Mouse (Mus musculus): Measurements from ENCODE around the gene Foxl2. TPM values are rescaled to one million over a fixed set of nuclear protein-coding genes. Genes with fewer than 3 reads are reported as not detected.
A peak's percentile ranks its signal among the peaks of the same experiment; 100 is the strongest.

The Foxl2 gene
- total and polyA plus RNA-seq, 2 experiments from 2014 or later = 0.22 to 0.70 TPM

- Histone ChIP-seq H3K9ac (replicated peaks; ENCODE audit: low read length, poor library complexity, severe bottlenecking) (0 out of 2 replicates have a peak overlapping the region, but pooled peaks have one; percentile 24), H3K27ac (ENCODE audit: low read depth, low read length) (no peak overlapping the region), H3K9me3 (ENCODE audit: low read length) (no peaks in the 10 kb centered on the region), H3K4me3 (ENCODE audit: low read depth, low read length) (peak overlapping the region; percentile 27), H3K4me1 (ENCODE audit: insufficient read depth, low read length) (no peaks in the 10 kb centered on the region), H3K36me3 (ENCODE audit: insufficient read depth, low read length) (no peaks in the 10 kb centered on the region), H3K27me3 (ENCODE audit: insufficient read depth, low read length) (peaks cover 63% of the 10 kb centered on the region), H3K4me2 (ENCODE audit: low read depth, low read length, poor library complexity, severe bottlenecking) (peak overlapping the region; percentile 45)
- ATAC-seq (ENCODE audit: low FRiP score) = no peak
- DNase-seq (ENCODE audit: low spot score) = no peak
- no peak for TF ChIP-seq CTCF (IDR thresholded peaks at IDR 0.05)
- under 1% methylated on average over 40 of the region's 40 CpGs for WGBS
These were observed 18.0 kb downstream of the Foxl2 start for GRCm38 (mm10) chr9:98973101-98973521.

GRCm38 (mm10) chr9:98973561-98973960 is 18.5 kb downstream of the Foxl2 start:
- Histone ChIP-seq H3K9ac (replicated peaks; ENCODE audit: low read length, poor library complexity, severe bottlenecking) (no peak overlapping the region), H3K9me3 (ENCODE audit: low read length) (no peaks in the 10 kb centered on the region), H3K27ac (ENCODE audit: low read depth, low read length) (no peak overlapping the region), H3K27me3 (ENCODE audit: insufficient read depth, low read length) (peaks cover 63% of the 10 kb centered on the region), H3K4me1 (ENCODE audit: insufficient read depth, low read length) (no peaks in the 10 kb centered on the region), H3K4me2 (ENCODE audit: low read depth, low read length, poor library complexity, severe bottlenecking) (no peak overlapping the region; the same call in 1 of the 2 replicates), H3K36me3 (ENCODE audit: insufficient read depth, low read length) (no peaks in the 10 kb centered on the region), H3K4me3 (ENCODE audit: low read depth, low read length) (peak overlapping the region; percentile 27)
- DNase-seq (ENCODE audit: low spot score) = no peak
- 6% methylated on average over 7 of the region's 7 CpGs for WGBS
- no peak for ATAC-seq (ENCODE audit: low FRiP score)
- TF ChIP-seq CTCF (IDR thresholded peaks at IDR 0.05) = no peak

- Histone ChIP-seq H3K4me2 (ENCODE audit: low read depth, low read length, poor library complexity, severe bottlenecking) (no peak overlapping the region), H3K27ac (ENCODE audit: low read depth, low read length) (no peak overlapping the region), H3K4me3 (ENCODE audit: low read depth, low read length) (no peak overlapping the region), H3K4me1 (ENCODE audit: insufficient read depth, low read length) (no peaks in the 10 kb centered on the region), H3K36me3 (ENCODE audit: insufficient read depth, low read length) (no peaks in the 10 kb centered on the region), H3K27me3 (ENCODE audit: insufficient read depth, low read length) (peaks cover 62% of the 10 kb centered on the region), H3K9ac (replicated peaks; ENCODE audit: low read length, poor library complexity, severe bottlenecking) (no peak overlapping the region), H3K9me3 (ENCODE audit: low read length) (no peaks in the 10 kb centered on the region)
- 42% methylated on average over 2 of the region's 2 CpGs for WGBS
- TF ChIP-seq CTCF (IDR thresholded peaks at IDR 0.05) = no peak
- ATAC-seq (ENCODE audit: low FRiP score) (no peak), DNase-seq (ENCODE audit: low spot score) (no peak)
These were observed 19.8 kb downstream of the Foxl2 start for GRCm38 (mm10) chr9:98974898-98975297.

- no peak overlapping the region for H3K4me2 ChIP-seq (ENCODE audit: low read depth, low read length, poor library complexity, severe bottlenecking)
- ATAC-seq (ENCODE audit: low FRiP score) (no peak), DNase-seq (ENCODE audit: low spot score) (no peak)
- H3K9me3 ChIP-seq (ENCODE audit: low read length) = no peaks in the 10 kb centered on the region
- no peak overlapping the region for H3K27ac ChIP-seq (ENCODE audit: low read depth, low read length)
- WGBS = 100% methylated on average over 1 of the region's 1 CpGs
- no peak overlapping the region for H3K9ac ChIP-seq (replicated peaks; ENCODE audit: low read length, poor library complexity, severe bottlenecking)
- peaks cover 53% of the 10 kb centered on the region for H3K27me3 ChIP-seq (ENCODE audit: insufficient read depth, low read length)
- H3K36me3 ChIP-seq (ENCODE audit: insufficient read depth, low read length) = no peaks in the 10 kb centered on the region
- H3K4me3 ChIP-seq (ENCODE audit: low read depth, low read length) = no peak overlapping the region
- no peak for TF ChIP-seq CTCF (IDR thresholded peaks at IDR 0.05)
- H3K4me1 ChIP-seq (ENCODE audit: insufficient read depth, low read length) = no peaks in the 10 kb centered on the region
These were observed 21.0 kb downstream of the Foxl2 start for GRCm38 (mm10) chr9:98976081-98976480.

- Histone ChIP-seq H3K9me3 (ENCODE audit: low read length) (no peaks in the 10 kb centered on the region), H3K27ac (ENCODE audit: low read depth, low read length) (no peak overlapping the region), H3K36me3 (ENCODE audit: insufficient read depth, low read length) (no peaks in the 10 kb centered on the region), H3K4me3 (ENCODE audit: low read depth, low read length) (no peak overlapping the region), H3K27me3 (ENCODE audit: insufficient read depth, low read length) (peaks cover 50% of the 10 kb centered on the region), H3K4me1 (ENCODE audit: insufficient read depth, low read length) (no peaks in the 10 kb centered on the region), H3K4me2 (ENCODE audit: low read depth, low read length, poor library complexity, severe bottlenecking) (no peak overlapping the region), H3K9ac (replicated peaks; ENCODE audit: low read length, poor library complexity, severe bottlenecking) (no peak overlapping the region)
- peak; percentile 68 for TF ChIP-seq CTCF (IDR thresholded peaks at IDR 0.05)
- ATAC-seq (ENCODE audit: low FRiP score) (no peak), DNase-seq (ENCODE audit: low spot score) (no peak)
- WGBS = 47% methylated on average over 5 of the region's 5 CpGs
These were observed 21.4 kb downstream of the Foxl2 start for GRCm38 (mm10) chr9:98976520-98976919.

- peak overlapping the region; percentile 23 for H3K4me3 ChIP-seq (ENCODE audit: low read depth, low read length)
- DNase-seq (ENCODE audit: low spot score) (peak; percentile 84), ATAC-seq (ENCODE audit: low FRiP score) (peak; percentile 34; the same call in 1 of the 2 replicates)
- H3K9me3 ChIP-seq (ENCODE audit: low read length) = no peaks in the 10 kb centered on the region
- TF ChIP-seq CTCF (IDR thresholded peaks at IDR 0.05) = peak; percentile 98
- H3K27me3 ChIP-seq (ENCODE audit: insufficient read depth, low read length) = peaks cover 20% of the 10 kb centered on the region
- 5% methylated on average over 29 of the region's 29 CpGs for WGBS
- no peak overlapping the region for H3K9ac ChIP-seq (replicated peaks; ENCODE audit: low read length, poor library complexity, severe bottlenecking)
- H3K4me1 ChIP-seq (ENCODE audit: insufficient read depth, low read length) = no peaks in the 10 kb centered on the region
- H3K4me2 ChIP-seq (ENCODE audit: low read depth, low read length, poor library complexity, severe bottlenecking) = peak overlapping the region; percentile 41
- H3K36me3 ChIP-seq (ENCODE audit: insufficient read depth, low read length) = no peaks in the 10 kb centered on the region
- no peak overlapping the region for H3K27ac ChIP-seq (ENCODE audit: low read depth, low read length)
These were observed 24.6 kb downstream of the Foxl2 start for GRCm38 (mm10) chr9:98979431-98980416.

Data from midbrain, postnatal 0 days (tissue).